Mouse (Mus musculus) CD4-positive, CD25-positive, alpha-beta regulatory T cell, adult 2 months (primary cell): ENCODE measurements around the gene 1600012H06Rik.
"Not testable (repeated sequence)": the region's sequence is repeated elsewhere in the genome, so short reads cannot be mapped to it uniquely, and the experiment has no call there.

Experiments used
- DNase-seq: peaks from one replicate; pipeline ENCODE4 v3.0.0-alpha.2; 2012; ENCODE audit warnings: low read depth, low spot score

The 1600012H06Rik gene

DNA sequence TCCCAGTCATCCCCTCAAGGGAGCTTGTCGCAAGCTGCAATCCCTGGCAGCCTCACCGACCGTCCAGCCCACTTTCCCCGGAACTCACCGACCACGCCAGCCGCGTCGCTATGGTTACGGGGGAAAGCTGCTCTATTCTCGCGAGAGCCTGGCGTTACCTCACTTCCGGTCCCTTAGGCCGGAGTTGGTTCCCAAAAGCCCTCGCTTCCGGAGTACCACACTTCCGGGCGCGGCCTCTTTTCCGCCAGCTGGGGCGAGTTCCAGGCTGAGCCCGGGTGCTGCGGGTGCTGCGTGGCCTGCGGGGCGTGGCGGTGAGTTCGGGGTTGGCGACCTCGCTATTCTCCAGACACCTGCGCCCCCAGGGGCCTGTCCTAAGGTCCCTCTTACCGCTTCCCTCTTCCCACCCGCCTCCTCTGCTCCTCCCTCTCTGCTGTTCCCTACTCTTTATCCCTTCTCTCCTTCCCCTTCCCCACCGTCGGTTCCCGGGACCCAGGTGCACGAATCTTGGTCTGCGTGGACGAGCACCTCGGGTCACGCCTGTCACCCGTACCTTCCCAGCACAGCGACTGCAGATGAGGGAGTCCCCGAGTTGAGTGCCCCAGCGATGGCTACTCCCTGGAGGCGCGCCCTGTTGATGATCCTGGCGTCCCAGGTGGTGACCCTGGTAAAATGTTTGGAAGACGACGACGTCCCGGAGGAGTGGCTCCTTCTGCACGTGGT is at the start of gene 1600012H06Rik, which contains the start of gene Wdr27:
Gene 1600012H06Rik, plus strand, starts transcription at position 176 of the 720 bp plus-strand sequence.
Gene Wdr27, minus strand, starts transcription at position 150 of the 720 bp plus-strand sequence.
- DNase-seq = peak; percentile 98

DNA sequence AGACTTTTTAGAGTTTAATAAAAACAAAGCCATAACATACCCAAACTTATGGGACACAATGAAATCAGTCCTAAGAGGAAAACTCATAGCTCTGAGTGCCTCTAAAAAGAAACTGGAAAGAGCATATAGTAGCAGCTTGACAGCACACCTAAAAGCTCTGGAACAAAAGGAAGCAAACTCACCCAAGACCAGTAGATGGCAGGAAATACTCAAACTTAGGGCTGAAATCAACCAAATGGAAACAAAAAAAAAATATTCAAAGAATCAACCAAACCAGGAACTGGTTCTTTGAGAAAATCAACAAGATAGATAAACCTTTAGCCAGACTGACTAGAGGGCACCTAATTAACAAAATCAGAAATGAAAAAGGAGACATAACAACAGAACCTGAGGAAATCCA is 47.9 kb upstream of the 1600012H06Rik start:
- DNase-seq = not testable (repeated sequence)

GRCm38 (mm10) chr17:14898972-14899371 is 44.0 kb upstream of the 1600012H06Rik start:
- DNase-seq = no peak

DNA sequence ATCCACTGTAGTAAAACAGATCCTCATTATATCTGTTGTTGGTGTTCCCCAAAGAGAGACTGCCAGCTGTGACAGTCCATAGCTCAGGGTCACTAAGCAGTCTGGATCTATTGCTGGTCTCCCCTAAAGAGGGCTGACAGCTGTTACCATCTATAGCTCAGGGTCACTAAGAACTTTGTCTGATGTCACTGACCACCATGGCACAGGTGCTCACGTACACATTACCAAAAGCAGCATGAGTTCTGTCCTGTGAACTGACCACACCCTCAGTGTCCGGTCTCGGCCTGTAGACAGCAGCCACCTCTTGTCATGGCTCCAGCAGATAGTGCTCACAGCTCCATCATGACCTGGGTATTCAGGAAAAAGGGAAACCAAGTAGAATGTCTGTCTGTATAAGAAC is 39.8 kb upstream of the 1600012H06Rik start:
- DNase-seq = no peak

DNA sequence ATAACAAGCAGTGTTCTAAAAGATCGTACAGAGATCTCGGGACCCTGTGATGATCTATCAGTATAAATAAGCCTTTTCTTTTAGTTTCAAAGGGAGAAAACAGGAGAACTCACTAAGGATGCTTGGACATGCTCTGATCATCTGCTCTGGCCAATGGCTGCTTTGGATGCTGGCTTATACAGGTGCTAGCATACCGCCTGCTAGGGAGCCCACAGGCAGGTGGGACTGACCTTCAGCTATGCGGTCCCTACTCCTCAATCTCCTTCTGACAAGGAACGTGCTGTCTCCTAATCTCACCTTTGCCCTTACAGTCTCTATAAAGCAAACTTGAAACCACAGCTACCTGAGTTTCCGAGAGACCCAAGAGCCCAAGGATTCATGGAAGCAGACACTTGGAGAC is 38.8 kb upstream of the 1600012H06Rik start:
- DNase-seq = no peak

DNA sequence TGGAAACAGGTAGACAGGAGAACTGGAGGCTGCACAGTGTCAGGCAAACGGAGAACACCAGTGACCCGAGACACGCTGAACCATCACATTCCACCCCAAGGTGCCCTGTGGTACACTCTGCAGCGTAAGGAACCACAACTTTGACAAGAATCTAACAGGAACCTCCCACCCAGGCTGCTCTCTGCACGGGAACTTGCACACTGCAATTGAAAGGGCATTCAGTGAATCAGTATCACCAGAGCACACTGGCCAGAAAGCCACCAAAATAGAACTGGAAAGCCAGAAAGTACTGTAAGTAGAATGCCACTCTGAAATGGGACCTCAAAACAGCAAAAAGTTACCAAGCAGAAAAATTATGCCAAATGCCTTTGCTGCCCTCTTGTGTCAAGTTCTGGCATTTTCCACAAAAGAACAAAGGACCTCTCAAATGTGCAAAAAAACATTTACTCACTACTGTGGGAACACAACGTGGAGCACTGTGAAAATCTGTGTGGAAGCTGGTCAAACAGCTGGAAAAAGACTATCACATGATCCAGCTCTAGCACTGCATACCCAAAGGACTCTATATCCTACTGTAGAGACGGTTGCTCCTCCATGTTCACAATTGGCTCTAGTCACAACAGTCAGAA is 38.2 kb upstream of the 1600012H06Rik start:
- peak; percentile 74 for DNase-seq

- DNase-seq = no peak
Observed at GRCm38 (mm10) chr17:14906611-14907010, 36.4 kb upstream of the 1600012H06Rik start.

GRCm38 (mm10) chr17:14907136-14907535 is 35.8 kb upstream of the 1600012H06Rik start:
- DNase-seq = peak; percentile 49

- DNase-seq = no peak
Observed at GRCm38 (mm10) chr17:14909331-14909730, 33.7 kb upstream of the 1600012H06Rik start.

DNA sequence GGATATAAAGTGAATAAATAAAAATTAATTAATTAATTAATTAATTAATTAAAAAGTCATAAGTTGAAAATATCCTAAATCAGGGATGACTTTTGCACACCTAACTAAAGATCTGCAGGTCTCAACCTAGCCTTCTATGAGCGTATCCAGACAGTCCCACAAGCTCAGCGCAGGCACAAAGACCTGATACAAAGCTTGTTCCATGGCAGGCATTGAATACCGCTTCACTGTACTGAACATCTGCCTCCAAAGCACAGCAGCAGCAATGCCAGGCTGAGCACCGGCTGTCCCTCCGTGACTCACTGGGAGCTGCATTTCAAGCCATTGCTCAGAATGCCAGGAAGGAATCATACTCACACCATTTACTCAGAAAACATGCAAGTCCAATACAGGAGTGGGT is 32.2 kb upstream of the 1600012H06Rik start:
- no peak for DNase-seq

GRCm38 (mm10) chr17:14912420-14912819 is 30.6 kb upstream of the 1600012H06Rik start:
- DNase-seq = peak; percentile 47

GRCm38 (mm10) chr17:14912981-14913380 is 30.0 kb upstream of the 1600012H06Rik start:
- no peak for DNase-seq

DNA sequence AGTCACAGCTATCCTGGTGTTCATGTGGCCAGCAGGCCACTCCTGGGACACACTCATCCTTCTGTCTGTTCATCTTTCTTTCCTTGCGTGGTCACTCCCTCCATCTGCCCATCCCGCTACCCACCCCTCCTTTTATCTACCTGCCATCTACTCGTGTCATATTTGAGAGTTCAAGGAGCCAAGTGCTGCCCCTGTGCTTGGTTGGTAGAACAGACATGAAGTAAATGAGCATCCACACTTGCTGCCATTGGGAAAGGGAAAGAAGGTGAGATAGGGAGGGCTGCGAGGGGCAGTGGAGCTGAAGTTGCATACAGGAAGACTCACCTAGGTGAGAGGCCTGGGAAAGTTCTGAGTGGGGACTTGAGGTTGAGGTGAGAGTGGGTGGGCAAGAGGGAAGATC is 28.6 kb upstream of the 1600012H06Rik start:
- DNase-seq = no peak

GRCm38 (mm10) chr17:14917866-14918265 is 25.1 kb upstream of the 1600012H06Rik start:
- DNase-seq = no peak

DNA sequence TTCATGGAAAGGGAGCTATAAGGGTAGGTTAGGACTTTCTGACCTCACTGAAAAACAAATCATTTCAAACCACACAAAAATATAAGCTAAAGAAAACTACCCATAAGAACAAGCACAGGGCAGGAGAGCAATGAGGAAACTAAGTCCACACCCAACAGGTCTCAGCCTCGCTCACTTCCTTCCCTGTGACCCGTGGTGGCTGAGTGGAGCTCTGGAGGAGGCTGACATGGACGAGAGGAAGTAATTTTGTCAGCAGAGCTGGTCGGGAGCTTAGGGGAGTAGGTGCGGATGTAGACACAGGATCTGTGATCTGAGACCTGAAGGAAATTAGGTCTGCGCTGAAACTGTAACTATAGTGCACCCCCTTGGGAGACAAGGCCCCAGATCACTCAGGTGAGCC is 21.4 kb upstream of the 1600012H06Rik start:
- DNase-seq = no peak

DNA sequence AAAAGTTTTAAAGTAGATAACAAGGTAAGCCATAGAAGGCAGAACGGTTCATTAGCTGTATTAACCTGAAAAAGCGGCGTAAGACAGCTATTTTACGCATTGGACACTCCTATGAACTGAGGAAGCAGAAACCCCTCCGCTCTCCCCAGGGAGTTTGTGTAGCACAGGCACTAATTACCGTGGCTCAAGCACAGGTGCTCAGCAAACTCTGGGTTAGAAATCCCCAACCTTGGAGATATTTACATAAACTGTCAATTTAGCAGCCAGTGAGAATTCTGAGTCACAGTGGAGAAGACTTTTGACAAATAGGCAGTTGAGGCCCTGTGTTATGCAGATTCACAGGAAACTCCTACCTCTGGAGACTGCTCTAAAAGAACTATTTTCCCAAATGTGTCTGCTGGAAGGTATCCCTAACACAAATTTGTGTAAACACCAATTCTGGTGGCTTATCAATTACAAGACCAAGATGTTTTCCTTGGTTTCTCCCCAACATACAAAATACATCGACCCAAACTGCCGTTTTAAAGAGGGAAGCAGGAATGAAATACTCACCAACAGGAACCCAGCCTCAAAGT is 15.3 kb upstream of the 1600012H06Rik start:
- no peak for DNase-seq

GRCm38 (mm10) chr17:14928631-14929030 is 14.4 kb upstream of the 1600012H06Rik start:
- DNase-seq = no peak

DNA sequence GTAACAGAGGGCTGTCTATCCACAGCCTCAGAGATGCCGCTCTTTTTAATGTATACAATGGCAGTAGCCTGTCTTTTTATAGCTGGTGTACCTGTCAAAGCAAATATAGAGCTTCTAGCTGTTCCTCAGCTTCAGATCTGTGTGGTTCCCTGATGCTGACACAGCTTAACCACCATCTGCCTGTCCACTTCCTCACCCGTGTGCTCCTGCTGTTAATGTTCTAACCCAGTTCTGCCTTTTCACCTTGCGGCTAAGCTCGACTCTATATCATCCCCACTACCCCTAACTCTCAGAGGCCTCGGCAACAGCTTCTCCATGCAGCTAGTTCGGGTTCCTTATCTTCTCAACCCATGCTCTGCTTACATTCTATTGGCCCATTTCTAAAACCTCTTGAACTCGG is 12.3 kb upstream of the 1600012H06Rik start:
- DNase-seq = no peak

DNA sequence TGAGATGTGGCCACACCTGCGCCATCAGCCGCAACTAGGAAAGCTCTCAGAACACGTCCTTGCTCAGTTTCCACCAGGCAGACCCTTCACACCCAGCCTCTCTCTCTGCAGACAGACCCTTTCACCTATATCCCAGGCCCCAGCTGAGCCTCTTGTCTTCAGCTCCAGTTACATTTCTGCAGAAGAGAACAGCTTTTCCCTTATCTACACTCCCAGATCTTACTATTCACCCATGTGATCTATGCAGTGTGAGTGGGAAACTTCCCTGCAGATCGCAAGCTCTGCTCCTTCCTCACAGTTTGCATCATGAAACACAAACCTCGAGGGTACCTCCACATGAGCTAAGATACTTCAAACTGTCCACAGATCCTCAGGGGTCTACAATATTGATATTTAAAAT is 11.5 kb upstream of the 1600012H06Rik start:
- DNase-seq = no peak

DNA sequence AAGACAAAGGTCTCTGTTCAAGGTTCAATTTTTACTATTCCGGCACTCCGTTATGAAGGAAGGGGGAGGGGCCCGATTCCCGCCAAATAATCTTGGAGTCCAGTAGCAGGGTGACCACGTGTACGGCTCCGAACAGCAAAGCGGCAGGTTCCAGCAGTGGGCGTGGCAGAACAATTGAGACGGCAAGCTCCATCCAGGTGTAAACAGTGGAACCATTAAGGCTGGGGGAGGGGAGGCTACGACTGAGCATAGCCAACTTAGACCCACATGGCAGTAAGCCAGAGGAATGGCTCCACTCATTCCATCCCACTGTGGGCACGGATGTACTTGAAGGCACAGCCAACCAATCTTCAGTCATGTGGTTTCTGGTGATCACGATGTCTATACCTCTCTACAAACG is 7.7 kb upstream of the 1600012H06Rik start:
- DNase-seq = not testable (repeated sequence)

DNA sequence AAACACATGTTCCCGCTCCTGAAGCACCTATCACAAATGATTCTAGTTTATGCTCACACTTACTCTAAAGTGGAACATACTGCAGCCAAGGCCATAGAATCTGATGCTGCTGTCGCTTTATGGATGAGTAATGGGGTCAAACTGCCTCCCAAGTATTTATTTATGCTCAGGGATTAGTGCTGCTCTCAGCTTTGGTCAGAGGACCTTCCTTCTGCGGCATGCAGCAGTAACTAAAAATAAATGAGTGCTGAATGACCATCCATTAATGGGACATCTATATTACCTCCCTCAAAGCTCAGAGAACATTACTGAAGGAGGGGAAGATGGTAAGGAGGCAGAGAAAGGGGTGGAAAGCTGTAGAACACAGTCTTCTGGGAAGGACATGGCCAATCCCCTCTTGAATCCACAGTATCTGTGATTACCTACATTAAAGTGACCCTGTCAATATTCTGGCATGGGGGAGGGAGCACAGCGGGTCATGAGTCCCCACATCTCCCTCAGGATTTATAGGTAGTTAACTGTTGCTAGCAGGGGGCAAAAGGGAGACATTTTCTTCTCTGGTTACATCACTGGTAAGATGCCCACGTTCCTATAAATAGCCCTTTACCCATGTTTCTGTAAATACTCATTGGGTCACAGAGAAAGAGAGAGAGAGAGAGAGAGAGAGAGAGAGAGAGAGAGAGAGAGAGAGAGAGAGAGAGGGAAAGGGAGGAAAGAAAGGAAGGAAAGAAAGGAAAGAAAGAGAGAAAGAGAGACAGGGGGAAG is 7.0 kb upstream of the 1600012H06Rik start:
- DNase-seq = no peak

- not testable (repeated sequence) for DNase-seq
Observed at GRCm38 (mm10) chr17:14942181-14942580, 803 bp upstream of the 1600012H06Rik start.
